Mouse (Mus musculus) forebrain, embryonic 14.5 days (tissue): ENCODE data around the gene Myo1a. TPM values are rescaled to one million over a fixed set of nuclear protein-coding genes. Genes with fewer than 3 reads are reported as not detected.
"Not testable (repeated sequence)": the region's sequence is repeated elsewhere in the genome, so short reads cannot be mapped to it uniquely, and the experiment has no call there.

Experiments used
- ATAC-seq: fragments of 200-750 bp; cut with Nextera tagmentation; 2 replicates; pipeline ENCODE4 v1.8.0; 2017; ENCODE audit warnings: mild to moderate bottlenecking, moderate library complexity
- DNase-seq: peaks from one replicate; pipeline ENCODE4 v3.0.0-alpha.2; 2015; ENCODE audit warnings: low spot score
- H3K27ac ChIP-seq: fragments of 300-500 bp; sonication (generic); 2 replicates; pipeline ENCODE4 v1.5.1; 2014; ENCODE audit warnings: low read depth, mild to moderate bottlenecking, control low read depth, low read length, moderate library complexity
- H3K27me3 ChIP-seq: fragments of 300-500 bp; sonication (generic); replicated peaks from 2 replicates; pipeline ENCODE4 v1.6.1; 2014; ENCODE audit warnings: low read length, control low read depth, mixed read lengths; ENCODE audit not compliant: control insufficient read depth, insufficient read depth
- H3K36me3 ChIP-seq: fragments of 300-500 bp; sonication (generic); 2 replicates; pipeline ENCODE4 v1.6.1; 2014; ENCODE audit warnings: low read length, control low read depth; ENCODE audit not compliant: control insufficient read depth, insufficient read depth
- H3K4me1 ChIP-seq: fragments of 300-500 bp; sonication (generic); 2 replicates; pipeline ENCODE4 v1.6.1; 2014; ENCODE audit warnings: antibody characterized with exemption, low read length, control low read depth; ENCODE audit not compliant: control insufficient read depth, insufficient read depth
- H3K4me2 ChIP-seq: fragments of 300-500 bp; sonication (generic); 2 replicates; pipeline ENCODE4 v1.6.1; 2014; ENCODE audit warnings: mild to moderate bottlenecking, control low read depth, low read length
- H3K4me3 ChIP-seq: fragments of 300-500 bp; sonication (generic); 2 replicates; pipeline ENCODE4 v1.5.1; 2014; ENCODE audit warnings: low read depth, low read length, control low read depth
- H3K9ac ChIP-seq: fragments of 300-500 bp; sonication (generic); 2 replicates; pipeline ENCODE4 v1.6.1; 2014; ENCODE audit warnings: mild to moderate bottlenecking, low read length, control low read depth, moderate library complexity
- H3K9me3 ChIP-seq: fragments of 300-500 bp; sonication (generic); replicated peaks from 2 replicates; pipeline ENCODE4 v1.6.1; 2016; ENCODE audit warnings: low read length, control low read depth, mixed read lengths; ENCODE audit not compliant: control insufficient read depth
- WGBS: fragments of 180-500 bp; shearing (Covaris S2); extraction: QIAGEN DNeasy Blood & Tissue Kit; methylation state at CpG from one replicate; pipeline ENCODE4 v1.1.7; 2014; 5-methylcytosine and 5-hydroxymethylcytosine counted together
- polyA plus RNA-seq: library from polyadenylated mRNA; unstranded; fragments of >200 nt; fragmentation: Nextera tagmentation; extraction: Ambion mirVana; gene quantifications from 2 replicates; pipeline ENCODE4 v1.2.1, GENCODE M21; 2014

Myo1a gene
- polyA plus RNA-seq, 1 experiment from 2014 or later, result 0.67 TPM

DNA sequence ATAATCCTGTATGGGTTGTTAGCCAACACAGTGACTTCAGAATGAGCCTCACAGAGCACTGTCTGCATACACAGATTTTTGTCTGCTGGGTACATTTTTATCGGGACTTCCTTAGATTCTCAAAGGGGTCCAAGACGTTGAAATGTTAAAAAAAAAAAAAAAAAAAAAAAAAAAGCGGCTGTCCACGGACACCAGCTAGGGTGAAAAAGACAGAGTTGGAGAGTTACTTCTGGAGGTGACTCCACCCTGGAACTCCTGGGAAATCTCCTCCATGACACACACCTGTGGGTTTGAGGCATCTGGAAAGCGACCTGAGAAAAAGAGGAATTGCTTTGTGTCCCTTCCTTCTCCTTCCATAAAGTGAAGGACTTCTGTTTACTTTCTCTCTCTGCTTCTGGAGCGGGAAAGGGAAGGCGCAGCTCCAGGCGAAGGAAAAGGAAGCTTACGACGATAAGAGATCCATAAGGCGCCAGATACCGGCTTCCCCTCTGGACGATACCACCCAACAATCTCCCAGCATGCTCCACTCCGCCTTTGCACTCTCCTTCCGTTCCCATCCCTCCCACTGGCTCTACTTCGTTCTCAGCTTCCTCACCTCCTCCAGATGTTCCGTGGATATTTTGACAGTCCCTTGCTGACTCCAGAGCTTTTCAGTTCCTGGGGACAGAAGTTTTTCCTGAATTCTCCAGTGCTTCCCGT, 50.9 kb downstream of the Myo1a start:
- no peak overlapping the region for H3K4me2 ChIP-seq
- H3K4me1 ChIP-seq, result no peaks in the 10 kb centered on the region
- H3K9me3 ChIP-seq, result no peaks in the 10 kb centered on the region
- no peak overlapping the region for H3K9ac ChIP-seq
- DNase-seq, result no peak
- no peak overlapping the region for H3K4me3 ChIP-seq
- no peak for ATAC-seq
- no peaks in the 10 kb centered on the region for H3K27me3 ChIP-seq
- no peaks in the 10 kb centered on the region for H3K36me3 ChIP-seq
- 53% methylated on average over 18 of the region's 18 CpGs for WGBS
- H3K27ac ChIP-seq, result no peak overlapping the region

- Histone ChIP-seq H3K27ac (no peak within 1 kb of the TSS), H3K9ac (no peak within 1 kb of the TSS), H3K4me2 (no peak within 1 kb of the TSS), H3K4me1 (no peaks in the 10 kb centered on the region), H3K9me3 (no peaks in the 10 kb centered on the region), H3K4me3 (no peak within 1 kb of the TSS), H3K27me3 (no peaks in the 10 kb centered on the region), H3K36me3 (no peaks in the 10 kb centered on the region)
- DNase-seq, result no peak
- 71% methylated on average over 9 of the region's 9 CpGs for WGBS
- no peak for ATAC-seq
These were observed 54.5 kb downstream of the Myo1a start, which contains the start of the genes Rdh1 and Rdh16f1 for GRCm38 (mm10) chr10:127759181-127760110. TSS of gene Rdh1 (plus strand) at chr10:127759721. TSS of gene Rdh16f1 (plus strand) at chr10:127759787.

DNA sequence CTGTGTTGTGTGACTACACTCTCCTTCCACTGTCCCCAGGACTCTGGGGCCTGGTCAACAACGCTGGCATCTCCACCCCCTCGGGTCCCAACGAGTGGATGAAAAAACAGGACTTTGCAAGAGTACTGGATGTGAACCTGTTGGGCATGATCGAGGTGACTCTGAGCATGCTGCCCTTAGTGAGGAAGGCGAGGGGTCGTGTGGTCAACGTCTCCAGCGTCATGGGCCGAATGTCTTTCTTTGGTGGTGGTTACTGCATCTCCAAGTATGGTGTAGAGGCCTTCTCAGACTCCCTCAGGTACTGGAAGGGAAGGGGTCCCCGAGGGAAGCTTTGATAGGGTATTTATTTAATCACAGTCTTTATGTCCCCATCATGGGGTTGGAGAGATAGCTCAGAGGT, 58.0 kb downstream of the Myo1a start:
- H3K9ac ChIP-seq, H3K4me2 ChIP-seq, ATAC-seq, H3K36me3 ChIP-seq, H3K27ac ChIP-seq, DNase-seq, H3K4me1 ChIP-seq, H3K4me3 ChIP-seq, H3K9me3 ChIP-seq, H3K27me3 ChIP-seq: not testable (repeated sequence)
- 93% methylated on average over 10 of the region's 10 CpGs for WGBS

GRCm38 (mm10) chr10:127763914-127764680, 59.1 kb downstream of the Myo1a start:
- Histone ChIP-seq H3K4me3 (no peak overlapping the region), H3K36me3 (no peaks in the 10 kb centered on the region), H3K4me1 (no peaks in the 10 kb centered on the region), H3K27me3 (no peaks in the 10 kb centered on the region), H3K9ac (no peak overlapping the region), H3K27ac (no peak overlapping the region), H3K4me2 (no peak overlapping the region), H3K9me3 (no peaks in the 10 kb centered on the region)
- 70% methylated on average over 12 of the region's 12 CpGs for WGBS
- no peak for DNase-seq
- no peak for ATAC-seq

DNA sequence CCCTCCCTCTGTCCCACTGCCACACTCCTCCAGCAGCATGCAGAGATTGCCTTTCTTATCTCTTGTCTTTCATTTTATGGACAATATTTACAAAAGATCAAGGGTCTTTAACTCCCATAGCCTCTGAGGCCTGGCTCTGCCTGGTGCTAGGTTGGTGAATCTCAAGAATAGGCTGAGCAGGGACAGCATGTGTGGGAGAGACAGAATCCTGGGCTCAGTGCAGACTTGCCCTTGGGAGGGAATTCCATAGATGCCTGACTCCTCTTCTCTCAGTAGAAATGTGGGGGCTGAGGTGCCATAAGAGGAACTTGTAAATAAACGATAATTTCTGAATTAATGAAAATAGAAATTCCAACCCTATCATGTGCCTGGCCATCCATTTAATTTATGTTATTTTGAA, 61.6 kb downstream of the Myo1a start:
- no peak for DNase-seq
- no peaks in the 10 kb centered on the region for H3K36me3 ChIP-seq
- no peak overlapping the region for H3K4me3 ChIP-seq
- ATAC-seq, result no peak
- no peaks in the 10 kb centered on the region for H3K4me1 ChIP-seq
- WGBS, result 81% methylated on average over 1 of the region's 1 CpGs
- no peaks in the 10 kb centered on the region for H3K27me3 ChIP-seq
- no peak overlapping the region for H3K27ac ChIP-seq
- no peaks in the 10 kb centered on the region for H3K9me3 ChIP-seq
- no peak overlapping the region for H3K9ac ChIP-seq
- no peak overlapping the region for H3K4me2 ChIP-seq

Other genes starting within 250 kb of the Myo1a start
- 0.41 TPM in 1 of 2 replicates, not detected in the other for gene Stac3, start 203.5 kb upstream of the Myo1a start, polyA plus RNA-seq
- gene Ndufa4l2, start 190.2 kb upstream of the Myo1a start, polyA plus RNA-seq, result 12.5 and 17.2 TPM in 2 replicates
- gene Shmt2, start 182.7 kb upstream of the Myo1a start, polyA plus RNA-seq, result 53.1 and 65.1 TPM in 2 replicates
- 32.1 and 35.4 TPM in 2 replicates for gene Nxph4, start 170.6 kb upstream of the Myo1a start, polyA plus RNA-seq
- gene Lrp1, start 84.0 kb upstream of the Myo1a start, polyA plus RNA-seq, result 60.2 and 81.2 TPM in 2 replicates
- gene Stat6, start 62.2 kb upstream of the Myo1a start, polyA plus RNA-seq, result 3.4 and 3.7 TPM in 2 replicates
- gene Nemp1, start 38.3 kb upstream of the Myo1a start, polyA plus RNA-seq, result 5.8 TPM in 2 replicates
- gene Nab2, start 36.6 kb upstream of the Myo1a start, polyA plus RNA-seq, result 1.8 and 1.9 TPM in 2 replicates
- gene Tac2, start 19.3 kb downstream of the Myo1a start, polyA plus RNA-seq, result 2.6 and 5.6 TPM in 2 replicates
- gene Zbtb39, start 34.4 kb downstream of the Myo1a start, polyA plus RNA-seq, result 4.5 and 5.0 TPM in 2 replicates
- 0.30 and 0.78 TPM in 2 replicates for gene Gpr182, start 46.6 kb downstream of the Myo1a start, polyA plus RNA-seq
- gene Rdh1, start 54.6 kb downstream of the Myo1a start, polyA plus RNA-seq, result 0.05 TPM in 1 of 2 replicates, not detected in the other
- not detected in 2 replicates for gene Rdh16f1, start 54.6 kb downstream of the Myo1a start, polyA plus RNA-seq
- gene Rdh9, start 71.2 kb downstream of the Myo1a start, polyA plus RNA-seq, result 0.08 and 0.12 TPM in 2 replicates
- 0.06 TPM in 1 of 2 replicates, not detected in the other for gene Rdh16, start 96.0 kb downstream of the Myo1a start, polyA plus RNA-seq
- not detected in 2 replicates for gene Rdh19, start 144.8 kb downstream of the Myo1a start, polyA plus RNA-seq
- not detected in 2 replicates for gene Rdh16f2, start 161.3 kb downstream of the Myo1a start, polyA plus RNA-seq
- gene Rdh7, start 183.6 kb downstream of the Myo1a start, polyA plus RNA-seq, result not detected in 2 replicates
- gene Sdr9c7, start 193.3 kb downstream of the Myo1a start, polyA plus RNA-seq, result not detected in 2 replicates